Mouse (Mus musculus): ENCODE data around the gene Stab1.

DNA sequence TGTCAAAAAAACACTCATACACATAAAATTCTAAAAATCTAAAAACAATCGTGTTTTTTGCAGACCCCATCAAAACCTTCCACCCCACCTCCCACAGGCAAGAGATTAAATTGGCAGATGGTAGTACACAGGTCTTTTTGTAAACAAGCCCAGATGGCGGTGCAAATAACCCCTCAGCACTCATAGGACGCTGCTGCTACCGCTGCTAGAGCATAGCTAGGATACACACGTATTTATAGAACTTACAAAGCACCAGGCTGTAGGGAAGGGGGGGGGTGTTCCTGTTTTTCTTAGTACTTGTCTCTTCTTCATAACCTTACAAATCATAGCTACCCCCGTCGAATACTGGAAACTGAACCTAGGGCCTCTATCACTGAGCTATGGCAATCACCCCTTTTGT is 25.4 kb upstream of the Stab1 start:
- no peak for TF ChIP-seq CTCF (conservative IDR thresholded peaks at IDR 0.05; ENCODE audit: low read length)
- TF ChIP-seq NANOG (IDR thresholded peaks at IDR 0.05; ENCODE audit: borderline replicate concordance, low read length), result no peak

Data from E14TG2a.4 (cell line).